Mouse (Mus musculus) retina, postnatal 1 day (tissue): ENCODE data around the gene Slc50a1.
A peak's percentile ranks its signal among the peaks of the same experiment; 100 is the strongest.

ENCODE experiments used
- DNase-seq: peaks from one replicate; pipeline ENCODE4 v3.0.0-alpha.2; 2012

Slc50a1 gene

GRCm38 (mm10) chr3:89293247-89293918 is 23.0 kb upstream of the Slc50a1 start:
- DNase-seq, result no peak

- no peak for DNase-seq
Measured at GRCm38 (mm10) chr3:89292303-89292702, 21.9 kb upstream of the Slc50a1 start.

- DNase-seq, result no peak
Measured at GRCm38 (mm10) chr3:89291874-89292273, 21.5 kb upstream of the Slc50a1 start.

GRCm38 (mm10) chr3:89288503-89288928 is 18.1 kb upstream of the Slc50a1 start:
- no peak for DNase-seq

- no peak for DNase-seq
Measured at GRCm38 (mm10) chr3:89287286-89287685, 16.9 kb upstream of the Slc50a1 start.

GRCm38 (mm10) chr3:89285526-89285925 is 15.2 kb upstream of the Slc50a1 start:
- peak; percentile 70 for DNase-seq

- DNase-seq, result no peak
Measured at GRCm38 (mm10) chr3:89284261-89284660, 13.9 kb upstream of the Slc50a1 start.

- no peak for DNase-seq
Measured at GRCm38 (mm10) chr3:89282291-89282643, 11.9 kb upstream of the Slc50a1 start.

- peak; percentile 89 for DNase-seq
Measured at GRCm38 (mm10) chr3:89281579-89282290, 11.4 kb upstream of the Slc50a1 start.

- peak; percentile 69 for DNase-seq
Measured at GRCm38 (mm10) chr3:89280606-89281511, 10.5 kb upstream of the Slc50a1 start, which contains the start of gene Efna1. Efna1 (minus strand) TSS chr3:89281142.

GRCm38 (mm10) chr3:89280050-89280605 is 9.8 kb upstream of the Slc50a1 start:
- DNase-seq, result peak; percentile 86

- peak; percentile 91 for DNase-seq
Measured at GRCm38 (mm10) chr3:89279153-89279890, 9.0 kb upstream of the Slc50a1 start.

GRCm38 (mm10) chr3:89278643-89279042 is 8.3 kb upstream of the Slc50a1 start:
- DNase-seq, result no peak

- no peak for DNase-seq
Measured at GRCm38 (mm10) chr3:89278107-89278506, 7.7 kb upstream of the Slc50a1 start.

- no peak for DNase-seq
Measured at GRCm38 (mm10) chr3:89277281-89278021, 7.1 kb upstream of the Slc50a1 start.

GRCm38 (mm10) chr3:89276061-89276460 is 5.7 kb upstream of the Slc50a1 start:
- no peak for DNase-seq

- peak; percentile 33 for DNase-seq
Measured at GRCm38 (mm10) chr3:89271760-89272159, 1.4 kb upstream of the Slc50a1 start.

GRCm38 (mm10) chr3:89270891-89271290 is 521 bp upstream of the Slc50a1 start:
- DNase-seq, result no peak

GRCm38 (mm10) chr3:89268916-89269315 is 1.5 kb downstream of the Slc50a1 start:
- no peak for DNase-seq

GRCm38 (mm10) chr3:89266439-89266893 is 3.9 kb downstream of the Slc50a1 start:
- DNase-seq, result peak; percentile 87

- DNase-seq, result no peak
Measured at GRCm38 (mm10) chr3:89262417-89262816, 8.0 kb downstream of the Slc50a1 start.
